Mouse (Mus musculus): Measurements from ENCODE around the gene 4430402I18Rik. TPM values are rescaled to one million over a fixed set of nuclear protein-coding genes. Genes with fewer than 3 reads are reported as not detected.

Gene 4430402I18Rik
- 22.0 TPM for polyA plus RNA-seq (2014; fragmentation: Illumina TruSeq; extraction: RNeasy Lipid Tissue Mini Kit (QIAGEN cat#74804); ENCODE audit: low read depth, low replicate concordance)

DNA sequence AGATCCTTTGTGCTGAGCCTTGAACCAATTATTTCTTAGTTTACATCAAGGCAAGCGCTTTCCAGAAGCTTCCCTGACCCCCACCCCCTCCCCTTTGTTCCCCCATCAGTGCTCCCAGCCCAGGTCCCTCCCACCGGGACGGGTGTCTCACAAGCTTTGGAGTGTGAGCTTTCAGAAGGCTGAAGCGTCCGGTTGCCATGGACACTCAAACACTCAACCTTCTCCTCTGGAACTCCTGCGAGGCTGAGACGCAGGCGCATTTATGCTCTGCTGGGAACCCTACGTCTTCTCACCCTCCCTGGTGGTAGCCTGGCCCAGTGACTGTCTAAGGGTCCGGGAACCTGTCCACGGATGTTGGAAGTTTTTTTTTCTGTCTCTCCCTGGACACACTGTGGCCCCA lies at the start of gene 4430402I18Rik:
Gene 4430402I18Rik (minus strand): TSS at position 149 of the 400 bp plus-strand sequence.

DNA sequence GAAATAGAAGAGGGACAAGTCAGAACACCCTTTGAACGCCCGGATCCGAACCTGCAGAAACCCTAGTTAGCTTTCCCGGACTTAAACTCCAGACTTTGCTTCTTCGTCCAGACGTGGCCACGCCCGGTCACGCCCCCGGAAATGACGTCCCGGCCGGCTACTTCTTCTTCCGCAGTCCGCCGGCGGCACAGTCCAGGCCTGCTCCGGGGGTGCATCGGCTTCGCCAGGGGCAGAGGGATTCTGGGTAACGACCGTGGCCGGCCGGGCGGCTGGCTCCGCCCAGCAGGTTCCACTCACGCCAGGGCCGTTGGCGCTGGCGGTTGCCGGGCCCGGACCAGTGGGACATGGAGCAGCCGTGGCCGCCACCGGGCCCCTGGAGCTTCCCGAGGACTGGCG lies 22.6 kb upstream of the 4430402I18Rik start, which contains the start of gene Cdc37l1:
Gene Cdc37l1 (plus strand): TSS at position 159 of the 396 bp plus-strand sequence.

DNA sequence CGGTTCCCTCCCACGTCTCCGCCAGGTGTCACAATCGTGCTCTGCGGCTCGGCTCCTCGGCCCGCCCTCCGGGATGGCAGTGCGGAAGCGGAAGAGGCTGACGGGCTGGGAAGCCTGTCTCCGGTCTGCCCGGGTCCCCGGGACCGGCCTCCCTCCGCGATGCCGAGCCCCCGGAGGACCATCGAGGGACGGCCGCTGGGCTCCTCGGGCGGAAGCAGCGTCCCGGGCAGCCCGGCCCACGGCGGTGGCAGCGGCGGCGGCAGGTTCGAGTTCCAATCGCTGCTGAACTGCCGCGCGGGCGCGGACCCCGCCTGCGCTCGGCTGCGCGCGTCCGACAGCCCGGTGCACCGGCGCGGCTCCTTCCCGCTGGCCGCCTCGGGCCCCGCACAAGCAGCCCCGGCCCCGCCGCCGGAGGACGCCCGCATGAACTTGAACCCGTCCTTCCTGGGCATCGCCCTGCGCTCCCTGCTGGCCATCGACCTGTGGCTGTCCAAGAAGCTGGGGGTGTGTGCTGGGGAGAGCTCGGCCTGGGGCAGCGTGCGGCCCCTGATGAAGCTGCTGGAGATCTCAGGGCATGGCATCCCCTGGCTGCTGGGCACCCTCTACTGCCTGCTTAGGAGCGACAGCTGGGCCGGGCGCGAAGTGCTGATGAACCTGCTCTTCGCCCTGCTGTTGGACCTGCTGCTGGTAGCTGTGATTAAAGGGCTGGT lies 3.6 kb downstream of the 4430402I18Rik start, which contains the start of gene Plpp6:
Gene Plpp6 (plus strand): TSS at position 112 of the 710 bp plus-strand sequence.

Other genes with a start within 250 kb of the 4430402I18Rik start
- gene Slc1a1, start 132.8 kb downstream of the 4430402I18Rik start, polyA plus RNA-seq (2014; fragmentation: Illumina TruSeq; extraction: RNeasy Lipid Tissue Mini Kit (QIAGEN cat#74804); ENCODE audit: low read depth, low replicate concordance) = 152 TPM
- gene Plpp6, start 3.8 kb downstream of the 4430402I18Rik start, polyA plus RNA-seq (2014; fragmentation: Illumina TruSeq; extraction: RNeasy Lipid Tissue Mini Kit (QIAGEN cat#74804); ENCODE audit: low read depth, low replicate concordance) = 58.1 TPM
- 61.6 TPM for gene Cdc37l1, start 22.6 kb upstream of the 4430402I18Rik start, polyA plus RNA-seq (2014; fragmentation: Illumina TruSeq; extraction: RNeasy Lipid Tissue Mini Kit (QIAGEN cat#74804); ENCODE audit: low read depth, low replicate concordance)
- gene Ak3, start 80.2 kb upstream of the 4430402I18Rik start, polyA plus RNA-seq (2014; fragmentation: Illumina TruSeq; extraction: RNeasy Lipid Tissue Mini Kit (QIAGEN cat#74804); ENCODE audit: low read depth, low replicate concordance) = 134 TPM
- 18.8 TPM for gene Rcl1, start 133.6 kb upstream of the 4430402I18Rik start, polyA plus RNA-seq (2014; fragmentation: Illumina TruSeq; extraction: RNeasy Lipid Tissue Mini Kit (QIAGEN cat#74804); ENCODE audit: low read depth, low replicate concordance)

Measured in adipose tissue, adult 10 weeks (tissue).